Mouse (Mus musculus) heart, adult 2 months (tissue): Measurements from ENCODE around the gene Celf1.

Experiments used
- CTCF ChIP-seq: fragments of 200-600 bp; IDR thresholded peaks from 2 replicates; pipeline ENCODE4 v1.8.1; 2022; ENCODE audit warnings: antibody characterized with exemption, mild to moderate bottlenecking, moderate library complexity
- POLR2A ChIP-seq: fragments of 200-500 bp; IDR thresholded peaks from 2 replicates; pipeline ENCODE4 v1.6.1; 2011; ENCODE audit warnings: mild to moderate bottlenecking, low read depth, low read length, control low read depth; ENCODE audit not compliant: insufficient read depth

DNA sequence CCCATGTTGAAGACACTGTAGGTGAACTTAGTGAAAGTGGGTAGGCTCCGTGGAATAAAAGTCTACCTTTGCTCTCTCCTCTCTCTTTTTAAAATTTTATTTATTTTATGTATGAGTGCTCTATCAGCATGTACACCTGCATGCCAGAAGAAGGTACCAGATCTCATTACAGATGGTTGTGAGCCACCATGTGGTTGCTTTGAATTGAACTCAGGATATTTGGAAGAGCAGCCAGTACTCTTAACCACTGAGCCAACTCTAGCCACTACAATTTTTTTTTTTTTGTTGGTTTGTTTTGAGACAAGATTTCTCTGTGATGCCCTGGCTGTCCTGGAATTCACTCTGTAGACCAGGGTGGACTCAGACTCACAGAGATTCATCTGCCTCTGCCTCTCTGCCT is 23.1 kb downstream of the Celf1 start:
- TF ChIP-seq POLR2A (no peak), CTCF (no peak)
